Mouse (Mus musculus) olfactory bulb, adult 2 months (tissue): ENCODE measurements around the gene Sphk2. TPM values are rescaled to one million over a fixed set of nuclear protein-coding genes. Genes with fewer than 3 reads are reported as not detected.

Experiments
- H3K27ac ChIP-seq: fragments of 200-500 bp; 2 replicates; pipeline ENCODE4 v1.5.1; 2012; ENCODE audit warnings: low read depth, low read length; ENCODE audit not compliant: insufficient read depth
- H3K4me1 ChIP-seq: fragments of 200-500 bp; 2 replicates; pipeline ENCODE4 v1.6.1; 2012; ENCODE audit warnings: low read length; ENCODE audit not compliant: control insufficient read depth, insufficient read depth
- H3K4me3 ChIP-seq: fragments of 200-500 bp; 2 replicates; pipeline ENCODE4 v1.5.1; 2012; ENCODE audit warnings: mild to moderate bottlenecking, low read depth, low read length, moderate library complexity; ENCODE audit not compliant: insufficient read depth
- CTCF ChIP-seq: fragments of 200-500 bp; IDR thresholded peaks from 2 replicates; pipeline ENCODE4 v1.5.1; 2012; ENCODE audit warnings: low read depth, mild to moderate bottlenecking, low read length, moderate library complexity; ENCODE audit not compliant: insufficient read depth
- POLR2A ChIP-seq: fragments of 200-500 bp; IDR thresholded peaks from 2 replicates; pipeline ENCODE4 v1.6.1; 2012; ENCODE audit warnings: mild to moderate bottlenecking, low read depth, low read length, moderate library complexity; ENCODE audit not compliant: insufficient read depth
- WGBS: fragments of 180-500 bp; shearing (Covaris S2); methylation state at CpG from one replicate; pipeline ENCODE4 v1.1.7; 2018; 5-methylcytosine and 5-hydroxymethylcytosine counted together
- polyA plus RNA-seq: library from polyadenylated mRNA; stranded (reverse); fragments of >200 nt; gene quantifications from 2 replicates; pipeline ENCODE4 v1.2.4, GENCODE M21; 2012; ENCODE audit warnings: low replicate concordance; ENCODE audit not compliant: missing spikeins, insufficient read depth, insufficient read length

Sphk2 gene
- polyA plus RNA-seq, 1 experiment, result not detected

GRCm38 (mm10) chr7:45704046-45704559, 13.7 kb downstream of the Sphk2 start:
- Histone ChIP-seq H3K4me3 (peak overlapping the region; percentile 55), H3K27ac (peak overlapping the region; percentile 98), H3K4me1 (peaks cover 45% of the 10 kb centered on the region)
- no peak for TF ChIP-seq CTCF
- peak; percentile 37 for TF ChIP-seq POLR2A
- WGBS, result 1% methylated on average over 13 of the region's 13 CpGs

- TF ChIP-seq CTCF, result no peak
- no peak for TF ChIP-seq POLR2A
- H3K4me3 ChIP-seq, result peak overlapping the region; percentile 48
- H3K27ac ChIP-seq, result peak overlapping the region; percentile 98
- 24% methylated on average over 12 of the region's 12 CpGs for WGBS
- peaks cover 42% of the 10 kb centered on the region for H3K4me1 ChIP-seq
Measured at GRCm38 (mm10) chr7:45703521-45704033, 14.2 kb downstream of the Sphk2 start.

GRCm38 (mm10) chr7:45702809-45703520, 14.8 kb downstream of the Sphk2 start:
- TF ChIP-seq POLR2A (no peak), CTCF (no peak)
- H3K27ac ChIP-seq, result peak overlapping the region; percentile 4; the same call in 1 of the 2 replicates
- H3K4me3 ChIP-seq, result peak overlapping the region; percentile 48; the same call in 1 of the 2 replicates
- peaks cover 39% of the 10 kb centered on the region for H3K4me1 ChIP-seq
- WGBS, result 86% methylated on average over 17 of the region's 17 CpGs

- Histone ChIP-seq H3K4me1 (peaks cover 35% of the 10 kb centered on the region), H3K4me3 (no peak overlapping the region), H3K27ac (no peak overlapping the region)
- WGBS, result 94% methylated on average over 11 of the region's 11 CpGs
- TF ChIP-seq CTCF, result no peak
- TF ChIP-seq POLR2A, result no peak
Measured at GRCm38 (mm10) chr7:45702316-45702715, 15.5 kb downstream of the Sphk2 start.

- Histone ChIP-seq H3K4me3 (no peak overlapping the region), H3K27ac (no peak overlapping the region), H3K4me1 (peaks cover 32% of the 10 kb centered on the region)
- TF ChIP-seq CTCF, result no peak
- TF ChIP-seq POLR2A, result no peak
- WGBS, result 80% methylated on average over 11 of the region's 11 CpGs
Measured at GRCm38 (mm10) chr7:45701607-45702006, 16.2 kb downstream of the Sphk2 start.

- TF ChIP-seq POLR2A (no peak), CTCF (no peak)
- peak overlapping the region; percentile 50 for H3K4me3 ChIP-seq
- peak overlapping the region; percentile 76 for H3K27ac ChIP-seq
- peaks cover 32% of the 10 kb centered on the region for H3K4me1 ChIP-seq
- WGBS, result 23% methylated on average over 11 of the region's 11 CpGs
Measured at GRCm38 (mm10) chr7:45701072-45701471, 16.7 kb downstream of the Sphk2 start.

GRCm38 (mm10) chr7:45700301-45701015, 17.3 kb downstream of the Sphk2 start:
- Histone ChIP-seq H3K4me1 (peaks cover 32% of the 10 kb centered on the region), H3K4me3 (peak overlapping the region; percentile 56), H3K27ac (peak overlapping the region; percentile 73)
- TF ChIP-seq CTCF, result no peak
- TF ChIP-seq POLR2A, result peak; percentile 39; the same call in 1 of the 2 replicates
- under 1% methylated on average over 20 of the region's 20 CpGs for WGBS

GRCm38 (mm10) chr7:45699523-45700141, 18.2 kb downstream of the Sphk2 start, which contains the start of gene Car11:
Car11 (plus strand) TSS chr7:45699843.
- WGBS, result 2% methylated on average over 36 of the region's 36 CpGs
- peak within 1 kb of the TSS; percentile 56 for H3K4me3 ChIP-seq
- H3K27ac ChIP-seq, result peak within 1 kb of the TSS; percentile 73
- H3K4me1 ChIP-seq, result peaks cover 34% of the 10 kb centered on the region
- TF ChIP-seq CTCF, result no peak
- TF ChIP-seq POLR2A, result peak; percentile 49; the same call in 1 of the 2 replicates
